Mouse (Mus musculus) small intestine, adult 2 months (tissue): ENCODE measurements at regions not wholly inside any gene's neighbourhood (a gene's known extent, or its start where the extent isn't known, plus 50 kb on each side); places are given as distances from the start of the nearest gene placed in this dataset.
A peak's percentile ranks its signal among the peaks of the same experiment; 100 is the strongest.

Experiments
- H3K27ac ChIP-seq: fragments of 200-500 bp; 2 replicates; pipeline ENCODE4 v1.5.1; 2012; ENCODE audit warnings: low read depth, low read length, control low read depth, inconsistent platforms; ENCODE audit not compliant: insufficient read depth
- H3K27me3 ChIP-seq: fragments of 200-500 bp; 2 replicates; pipeline ENCODE4 v1.6.1; 2012; ENCODE audit warnings: mild to moderate bottlenecking, moderate library complexity, low read length, inconsistent platforms; ENCODE audit not compliant: control insufficient read depth, insufficient read depth
- H3K36me3 ChIP-seq: fragments of 200-500 bp; 2 replicates; pipeline ENCODE4 v1.6.1; 2012; ENCODE audit warnings: mild to moderate bottlenecking, low read length, control low read depth, inconsistent platforms; ENCODE audit not compliant: control insufficient read depth, insufficient read depth
- H3K4me1 ChIP-seq: fragments of 200-500 bp; 2 replicates; pipeline ENCODE4 v1.6.1; 2012; ENCODE audit warnings: low read length, inconsistent platforms, mixed read lengths; ENCODE audit not compliant: control insufficient read depth, insufficient read depth, insufficient read length
- H3K4me3 ChIP-seq: fragments of 200-500 bp; 2 replicates; pipeline ENCODE4 v1.5.1; 2012; ENCODE audit warnings: low read depth, mild to moderate bottlenecking, control low read depth, inconsistent platforms, low read length, moderate library complexity
- CTCF ChIP-seq: fragments of 200-500 bp; IDR thresholded peaks from 2 replicates; pipeline ENCODE4 v1.5.1; 2012; ENCODE audit warnings: low read depth, mild to moderate bottlenecking, control low read depth, inconsistent platforms, low read length, moderate library complexity, mixed read lengths; ENCODE audit not compliant: insufficient replicate concordance, insufficient read length; ENCODE audit errors: extremely low read depth
- POLR2A ChIP-seq: fragments of 200-500 bp; IDR thresholded peaks from 2 replicates; pipeline ENCODE4 v1.6.1; 2012; ENCODE audit warnings: low read depth, mild to moderate bottlenecking, control low read depth, inconsistent platforms, low read length, moderate library complexity
- whole genome bisulfite sequencing: fragments of 180-500 bp; shearing (Covaris S2); methylation state at CpG from one replicate; pipeline ENCODE4 v1.1.7; 2018; 5-methylcytosine and 5-hydroxymethylcytosine counted together

GRCm38 (mm10) chr15:96170986-96171769, 116.1 kb upstream of the Arid2 start:
- WGBS, result 9% methylated on average over 22 of the region's 22 CpGs
- no peaks in the 10 kb centered on the region; the same call in 1 of the 2 replicates for H3K4me1 ChIP-seq
- H3K27me3 ChIP-seq, result peaks cover 3% of the 10 kb centered on the region; the same call in 1 of the 2 replicates
- TF ChIP-seq CTCF, result no peak
- no peak for TF ChIP-seq POLR2A
- H3K27ac ChIP-seq, result no peak overlapping the region
- H3K4me3 ChIP-seq, result peak overlapping the region; percentile 57
- H3K36me3 ChIP-seq, result no peaks in the 10 kb centered on the region

GRCm38 (mm10) chr15:96177911-96178310, 109.4 kb upstream of the Arid2 start:
- 81% methylated on average over 9 of the region's 9 CpGs for WGBS
- Histone ChIP-seq H3K27me3 (no peaks in the 10 kb centered on the region; the same call in 1 of the 2 replicates), H3K4me1 (no peaks in the 10 kb centered on the region), H3K4me3 (no peak overlapping the region), H3K36me3 (no peaks in the 10 kb centered on the region), H3K27ac (no peak overlapping the region)
- TF ChIP-seq POLR2A (no peak), CTCF (no peak)

GRCm38 (mm10) chr15:96178374-96179109, 108.8 kb upstream of the Arid2 start:
- no peak overlapping the region for H3K27ac ChIP-seq
- no peaks in the 10 kb centered on the region; the same call in 1 of the 2 replicates for H3K27me3 ChIP-seq
- TF ChIP-seq CTCF, result no peak
- TF ChIP-seq POLR2A, result no peak
- H3K4me3 ChIP-seq, result no peak overlapping the region
- H3K4me1 ChIP-seq, result no peaks in the 10 kb centered on the region
- 83% methylated on average over 8 of the region's 8 CpGs for WGBS
- H3K36me3 ChIP-seq, result no peaks in the 10 kb centered on the region

- 86% methylated on average over 5 of the region's 5 CpGs for WGBS
- Histone ChIP-seq H3K4me1 (no peaks in the 10 kb centered on the region), H3K27ac (no peak overlapping the region), H3K4me3 (no peak overlapping the region), H3K27me3 (no peaks in the 10 kb centered on the region; the same call in 1 of the 2 replicates), H3K36me3 (no peaks in the 10 kb centered on the region)
- TF ChIP-seq CTCF, result no peak
Observed at GRCm38 (mm10) chr15:96179511-96179910, 107.8 kb upstream of the Arid2 start.

GRCm38 (mm10) chr15:96180036-96180435, 107.3 kb upstream of the Arid2 start:
- 70% methylated on average over 5 of the region's 5 CpGs for WGBS
- Histone ChIP-seq H3K27ac (no peak overlapping the region), H3K27me3 (no peaks in the 10 kb centered on the region; the same call in 1 of the 2 replicates), H3K4me1 (no peaks in the 10 kb centered on the region), H3K4me3 (no peak overlapping the region), H3K36me3 (no peaks in the 10 kb centered on the region)
- TF ChIP-seq CTCF (no peak), POLR2A (no peak)

GRCm38 (mm10) chr15:96180977-96181376, 106.3 kb upstream of the Arid2 start:
- TF ChIP-seq POLR2A, result no peak
- no peak for TF ChIP-seq CTCF
- Histone ChIP-seq H3K4me3 (no peak overlapping the region), H3K36me3 (no peaks in the 10 kb centered on the region), H3K27me3 (no peaks in the 10 kb centered on the region; the same call in 1 of the 2 replicates), H3K27ac (no peak overlapping the region), H3K4me1 (no peaks in the 10 kb centered on the region)
- WGBS, result 77% methylated on average over 8 of the region's 8 CpGs

GRCm38 (mm10) chr15:96182313-96182712, 105.0 kb upstream of the Arid2 start:
- TF ChIP-seq POLR2A (no peak), CTCF (no peak)
- 70% methylated on average over 5 of the region's 5 CpGs for WGBS
- no peak overlapping the region for H3K27ac ChIP-seq

More at GRCm38 (mm10) chr15:96182313-96182712, 105.0 kb upstream of the Arid2 start:
- H3K4me3 ChIP-seq, result no peak overlapping the region
- H3K27me3 ChIP-seq, result no peaks in the 10 kb centered on the region
- H3K36me3 ChIP-seq, result no peaks in the 10 kb centered on the region
- no peaks in the 10 kb centered on the region for H3K4me1 ChIP-seq
